Mouse (Mus musculus): ENCODE data around the gene Ldhal6b. TPM values are rescaled to one million over a fixed set of nuclear protein-coding genes. Genes with fewer than 3 reads are reported as not detected.

The Ldhal6b gene
- 0.06 and 0.09 TPM in 2 replicates for polyA plus RNA-seq (2012; rRNA removed; ENCODE audit: low replicate concordance)

GRCm38 (mm10) chr17:5418545-5418944 is at the start of gene Ldhal6b:
Ldhal6b (minus strand) TSS chr17:5418767.

GRCm38 (mm10) chr17:5440159-5440971 is 21.8 kb upstream of the Ldhal6b start, which contains the start of gene Tmem242:
Tmem242 (minus strand) TSS chr17:5440259.

Other genes starting within 250 kb of the Ldhal6b start
- gene Tmem242, start 21.5 kb upstream of the Ldhal6b start, polyA plus RNA-seq (2012; rRNA removed; ENCODE audit: low replicate concordance): 3.3 and 5.9 TPM in 2 replicates
- gene Zdhhc14, start 73.8 kb upstream of the Ldhal6b start, polyA plus RNA-seq (2012; rRNA removed; ENCODE audit: low replicate concordance): 2.7 and 2.9 TPM in 2 replicates